Mouse (Mus musculus): ENCODE measurements at regions not wholly inside any gene's neighbourhood (a gene's known extent, or its start where the extent isn't known, plus 50 kb on each side); places are given as distances from the start of the nearest gene placed in this dataset.

GRCm38 (mm10) chr8:115830012-115830662 lies 122.5 kb upstream of the Maf start:
- no peak for DNase-seq (ENCODE audit: low spot score in 2 of 2)

DNA sequence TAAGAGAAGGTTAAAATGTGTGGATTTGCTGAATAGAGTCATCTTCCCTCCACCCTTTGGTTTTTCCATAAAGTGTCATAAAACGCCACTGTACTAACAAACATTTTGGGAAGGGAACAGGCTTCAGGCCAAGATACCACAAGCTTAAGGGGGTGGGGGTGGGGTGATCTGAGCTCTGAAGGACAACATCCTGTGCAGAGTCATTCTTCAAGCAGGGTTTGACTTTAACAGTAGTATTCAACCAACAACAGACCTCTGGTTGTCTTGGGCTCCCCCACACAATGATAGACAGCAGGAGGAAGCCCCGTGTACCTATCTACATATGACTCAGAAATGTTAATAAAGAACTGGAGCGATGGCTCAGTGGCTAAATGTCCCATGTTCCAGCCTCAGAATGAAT lies 118.9 kb upstream of the Maf start:
- no peak for DNase-seq (ENCODE audit: low spot score in 2 of 2)

- no peak for DNase-seq (ENCODE audit: low spot score in 2 of 2)
Observed at GRCm38 (mm10) chr8:115825899-115826502, 118.4 kb upstream of the Maf start.

DNA sequence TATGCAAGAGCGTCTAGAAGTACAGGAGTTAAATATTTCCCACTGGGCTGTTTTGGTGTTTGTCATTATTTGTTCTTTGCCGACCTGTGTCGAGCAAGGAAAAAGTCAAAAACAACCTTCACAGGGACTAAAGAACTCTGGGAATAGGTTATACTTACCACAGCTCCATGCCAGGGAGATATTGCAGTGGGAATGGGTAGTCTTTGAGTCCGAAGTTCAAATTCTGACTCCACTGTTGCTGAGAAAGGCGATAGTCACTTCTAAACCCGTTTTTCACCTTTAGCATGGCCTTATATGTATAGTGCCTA lies 116.8 kb upstream of the Maf start:
- DNase-seq (ENCODE audit: low spot score in 2 of 2): no peak

DNA sequence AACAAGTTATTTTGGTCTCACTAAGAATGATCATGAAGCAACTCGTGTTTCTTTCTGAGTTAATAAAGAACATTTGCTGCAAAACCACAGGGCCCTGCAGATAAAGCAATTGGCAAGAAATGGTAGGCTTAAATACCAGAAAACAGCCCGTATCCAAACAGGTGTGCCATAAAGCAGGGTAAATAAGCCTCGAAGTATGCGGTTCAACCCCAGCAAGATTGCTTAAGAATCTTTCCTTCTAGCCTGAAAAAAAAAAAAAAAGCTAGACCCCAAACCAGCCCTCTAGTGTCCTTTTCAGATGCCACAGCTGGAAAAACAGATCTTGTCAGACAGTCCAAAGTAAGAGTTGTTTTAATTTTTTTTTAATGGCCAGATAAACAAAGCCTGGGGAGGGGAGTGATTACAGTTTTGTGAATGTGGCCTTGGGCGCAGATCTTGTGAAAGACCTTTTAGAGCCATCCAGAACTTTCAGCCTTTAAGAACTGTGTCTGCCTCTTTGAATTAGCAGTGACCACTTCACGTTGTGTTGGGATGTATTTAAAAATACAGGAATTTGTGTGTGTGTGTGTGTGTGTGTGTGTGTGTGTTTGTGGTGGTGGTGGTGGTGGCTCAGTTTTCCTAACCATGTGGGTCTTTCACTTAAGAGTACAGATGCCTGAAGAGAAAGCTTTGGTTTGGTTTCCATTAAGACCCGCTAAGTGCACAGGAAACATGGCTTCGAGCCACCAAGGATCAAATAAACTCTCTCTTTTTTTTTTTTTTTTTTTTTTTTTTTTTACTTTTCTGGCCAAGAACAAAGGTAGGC lies 116.3 kb upstream of the Maf start:
- DNase-seq (ENCODE audit: low spot score in 2 of 2): no peak

GRCm38 (mm10) chr8:115813426-115813825 lies 105.8 kb upstream of the Maf start:
- no peak for DNase-seq (ENCODE audit: low spot score in 2 of 2)

- DNase-seq (ENCODE audit: low spot score in 2 of 2): no peak
Observed at GRCm38 (mm10) chr8:115806579-115806978, 99.0 kb upstream of the Maf start.

GRCm38 (mm10) chr8:115806139-115806538 lies 98.5 kb upstream of the Maf start:
- DNase-seq (ENCODE audit: low spot score in 2 of 2): no peak

DNA sequence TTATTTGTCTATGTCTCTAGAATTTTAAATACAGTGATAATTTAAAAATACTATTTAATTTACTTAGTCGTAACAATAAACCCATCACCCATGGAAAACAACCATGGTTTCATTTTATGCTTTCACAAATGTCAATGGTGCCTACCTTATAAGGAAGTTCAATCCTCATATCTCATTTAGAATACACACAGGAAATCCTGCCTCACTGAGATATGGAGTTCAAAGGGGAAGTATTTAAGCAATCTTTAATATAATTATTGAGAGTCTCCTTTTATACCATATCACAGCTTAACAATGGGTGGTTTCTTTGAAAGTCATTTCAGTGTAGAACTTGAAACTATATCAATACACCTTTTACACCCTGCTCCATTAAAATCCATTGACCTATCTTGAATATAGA lies 86.0 kb upstream of the Maf start:
- DNase-seq (ENCODE audit: low spot score in 2 of 2): no peak

DNA sequence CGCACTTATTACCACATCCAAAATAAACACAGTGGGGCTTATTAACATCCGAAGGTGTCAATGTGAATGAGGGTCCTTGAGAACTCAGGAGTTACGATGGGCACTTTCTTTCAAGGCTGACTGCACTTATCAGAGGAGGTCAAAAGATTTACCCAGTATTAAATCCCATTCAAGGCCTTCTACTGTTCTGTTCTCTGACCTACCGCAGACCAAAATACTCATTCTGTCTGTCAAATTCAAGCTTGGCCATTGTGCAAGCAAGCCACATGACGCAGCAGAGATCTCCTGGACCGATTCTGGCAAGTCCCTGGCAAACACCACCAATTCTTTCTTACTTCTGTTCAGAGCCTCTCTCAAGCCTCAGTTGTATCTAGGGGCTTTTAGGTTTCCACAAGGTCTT lies 80.8 kb upstream of the Maf start:
- no peak for DNase-seq (ENCODE audit: low spot score in 2 of 2)

DNA sequence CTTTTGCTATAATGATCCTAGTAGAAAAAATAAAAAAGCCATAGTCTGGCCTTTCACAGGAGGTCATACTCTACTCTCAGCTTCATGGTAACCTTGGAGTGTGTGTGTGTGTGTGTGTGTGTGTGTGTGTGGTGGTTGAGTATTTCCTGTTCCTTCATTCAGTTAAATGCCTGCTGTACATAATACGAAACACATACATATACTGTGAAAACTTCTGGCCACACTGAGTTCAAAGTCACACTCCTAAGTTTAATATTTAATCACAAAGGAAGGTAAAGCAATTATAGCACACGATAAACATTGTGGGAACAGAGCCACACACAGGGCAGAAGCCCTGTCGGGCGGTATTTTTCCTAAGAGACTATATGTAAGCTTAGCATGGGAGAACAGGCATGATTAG lies 78.6 kb upstream of the Maf start:
- no peak for DNase-seq (ENCODE audit: low spot score in 2 of 2)

- no peak for DNase-seq (ENCODE audit: low spot score in 2 of 2)
Observed at GRCm38 (mm10) chr8:115785769-115786168, 78.2 kb upstream of the Maf start.

- DNase-seq (ENCODE audit: low spot score in 2 of 2): no peak
Observed at GRCm38 (mm10) chr8:115783364-115783763, 75.8 kb upstream of the Maf start.

GRCm38 (mm10) chr8:115778433-115778832 lies 70.8 kb upstream of the Maf start:
- no peak for DNase-seq (ENCODE audit: low spot score in 2 of 2)

- no peak for DNase-seq (ENCODE audit: low spot score in 2 of 2)
Observed at GRCm38 (mm10) chr8:115771060-115771459, 63.5 kb upstream of the Maf start.

- no peak for DNase-seq (ENCODE audit: low spot score in 2 of 2)
Observed at GRCm38 (mm10) chr8:115768631-115769030, 61.0 kb upstream of the Maf start.

- no peak for DNase-seq (ENCODE audit: low spot score in 2 of 2)
Observed at GRCm38 (mm10) chr8:115766218-115766898, 58.8 kb upstream of the Maf start.

GRCm38 (mm10) chr8:115764551-115764950 lies 57.0 kb upstream of the Maf start:
- no peak for DNase-seq (ENCODE audit: low spot score in 2 of 2)

DNA sequence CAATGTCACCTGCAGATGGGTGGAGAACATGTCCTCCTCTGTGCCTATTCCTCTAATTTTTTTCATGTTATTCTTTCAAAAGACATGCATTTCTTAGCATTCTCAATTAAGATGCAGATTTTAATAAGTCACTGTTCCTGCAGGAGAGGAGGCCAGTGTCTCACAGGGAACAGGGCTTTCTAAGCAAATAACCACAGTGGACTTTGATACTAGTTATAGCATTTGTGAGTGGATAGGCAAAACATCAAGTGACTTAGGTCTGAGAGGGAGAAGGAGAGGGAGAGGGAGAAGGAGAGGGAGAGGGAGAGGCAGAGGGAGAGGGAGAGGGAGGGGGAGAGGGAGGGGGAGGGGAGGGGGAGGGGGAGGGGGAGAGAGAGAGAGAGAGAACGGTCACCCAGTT lies 50.4 kb upstream of the Maf start:
- no peak for DNase-seq (ENCODE audit: low spot score in 2 of 2)
